Mouse (Mus musculus) neural tube, embryonic 11.5 days (tissue): ENCODE results near the gene Cdkl3. TPM values are rescaled to one million over a fixed set of nuclear protein-coding genes. Genes with fewer than 3 reads are reported as not detected.

ENCODE experiments used
- ATAC-seq: fragments of 200-750 bp; cut with Nextera tagmentation; 2 replicates; pipeline ENCODE4 v1.8.0; 2017; ENCODE audit warnings: moderate number of reproducible peaks, mild to moderate bottlenecking, moderate TSS enrichment, moderate library complexity; ENCODE audit not compliant: insufficient read depth, low FRiP score, low TSS enrichment
- DNase-seq: peaks from one replicate; pipeline ENCODE4 v3.0.0-alpha.2; 2015; ENCODE audit warnings: low spot score
- H3K27ac ChIP-seq: fragments of 300-500 bp; sonication (generic); 2 replicates; pipeline ENCODE4 v1.5.1; 2014; ENCODE audit warnings: low read depth, mild to moderate bottlenecking, low read length
- H3K27me3 ChIP-seq: fragments of 300-500 bp; sonication (generic); 2 replicates; pipeline ENCODE4 v1.6.1; 2014; ENCODE audit warnings: mild to moderate bottlenecking, low read length, mixed read lengths; ENCODE audit not compliant: control insufficient read depth, insufficient read depth
- H3K36me3 ChIP-seq: fragments of 300-500 bp; sonication (generic); 2 replicates; pipeline ENCODE4 v1.6.1; 2014; ENCODE audit warnings: mild to moderate bottlenecking, low read length, moderate library complexity, mixed read lengths; ENCODE audit not compliant: control insufficient read depth, insufficient read depth
- H3K4me1 ChIP-seq: fragments of 300-500 bp; sonication (generic); 2 replicates; pipeline ENCODE4 v1.6.1; 2014; ENCODE audit warnings: low read length, mixed read lengths; ENCODE audit not compliant: control insufficient read depth, insufficient read depth
- H3K4me2 ChIP-seq: fragments of 300-500 bp; sonication (generic); 2 replicates; pipeline ENCODE4 v1.6.1; 2014; ENCODE audit warnings: low read depth, mild to moderate bottlenecking, moderate library complexity
- H3K4me3 ChIP-seq: fragments of 300-500 bp; sonication (generic); 2 replicates; pipeline ENCODE4 v1.5.1; 2014; ENCODE audit warnings: low read depth, low read length
- H3K9ac ChIP-seq: fragments of 300-500 bp; sonication (generic); 2 replicates; pipeline ENCODE4 v1.6.1; 2014; ENCODE audit warnings: mild to moderate bottlenecking, low read length
- H3K9me3 ChIP-seq: fragments of 300-500 bp; sonication (generic); 2 replicates; pipeline ENCODE4 v1.6.1; 2016; ENCODE audit warnings: low read length; ENCODE audit not compliant: control insufficient read depth
- WGBS: fragments of 180-500 bp; shearing (Covaris S2); extraction: QIAGEN DNeasy Blood & Tissue Kit; methylation state at CpG from one replicate; pipeline ENCODE4 v1.1.7; 2014; 5-methylcytosine and 5-hydroxymethylcytosine counted together
- microRNA-seq: library from miRNA; unstranded; fragments of <30 nt; microRNA quantifications from one replicate; pipeline ENCODE4, GENCODE M21; 2016
- polyA plus RNA-seq: library from polyadenylated mRNA; unstranded; fragments of >200 nt; fragmentation: Nextera tagmentation; extraction: Ambion mirVana; gene quantifications from 2 replicates; pipeline ENCODE4 v1.2.1, GENCODE M21; 2014

The Cdkl3 gene
- polyA plus RNA-seq, 1 experiment from 2014 or later: 12.3 TPM

DNA sequence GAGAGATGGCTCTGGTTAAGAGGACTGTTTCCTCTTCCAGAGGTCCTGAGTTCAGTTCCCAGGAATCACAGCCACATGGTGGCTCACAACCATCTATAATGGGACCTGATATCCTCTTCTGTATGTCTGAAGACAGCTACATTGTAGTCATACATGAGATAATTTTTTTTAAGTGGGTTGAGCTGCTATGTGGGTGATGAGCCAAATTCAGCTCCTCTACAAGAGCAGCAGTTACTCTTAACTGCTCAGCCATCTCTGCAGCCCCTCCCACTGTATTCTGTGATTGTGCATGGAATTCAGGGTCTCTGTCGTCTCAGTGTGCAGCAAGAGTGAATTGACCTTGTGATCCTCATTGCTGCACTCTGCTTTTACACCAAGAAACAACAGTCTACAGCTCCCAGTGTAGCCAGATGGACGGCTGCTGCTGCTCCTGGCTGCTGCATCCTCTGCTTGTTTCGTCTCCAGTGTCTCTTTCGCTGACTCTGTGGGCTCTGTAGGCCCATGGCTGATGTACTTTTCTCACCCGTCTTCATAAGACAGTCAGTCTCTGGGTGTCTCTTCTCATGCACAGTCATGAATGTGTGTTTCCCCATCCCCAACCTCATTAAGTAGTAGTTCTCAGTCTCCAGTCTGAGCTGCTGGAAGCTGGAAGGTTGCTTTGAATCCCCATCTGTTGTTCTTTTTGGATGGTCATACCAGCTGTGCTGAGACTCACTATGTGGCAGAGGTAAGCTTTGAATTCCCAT lies 124.5 kb downstream of the Cdkl3 start:
- Histone ChIP-seq H3K9me3 (no peaks in the 10 kb centered on the region), H3K4me1 (no peaks in the 10 kb centered on the region), H3K4me3 (no peak overlapping the region), H3K4me2 (no peak overlapping the region), H3K9ac (no peak overlapping the region), H3K27me3 (no peaks in the 10 kb centered on the region), H3K36me3 (peaks cover 8% of the 10 kb centered on the region), H3K27ac (no peak overlapping the region)
- no peak for ATAC-seq
- DNase-seq: no peak
- WGBS: 70% methylated on average over 5 of the region's 5 CpGs

- Histone ChIP-seq H3K4me3 (no peak overlapping the region), H3K4me1 (no peaks in the 10 kb centered on the region), H3K27me3 (no peaks in the 10 kb centered on the region), H3K9ac (no peak overlapping the region), H3K4me2 (no peak overlapping the region), H3K27ac (no peak overlapping the region), H3K9me3 (no peaks in the 10 kb centered on the region), H3K36me3 (peaks cover 4% of the 10 kb centered on the region)
- 34% methylated on average over 3 of the region's 3 CpGs for WGBS
- ATAC-seq: no peak
- no peak for DNase-seq
Measured at GRCm38 (mm10) chr11:52129171-52129570, 125.2 kb downstream of the Cdkl3 start.

DNA sequence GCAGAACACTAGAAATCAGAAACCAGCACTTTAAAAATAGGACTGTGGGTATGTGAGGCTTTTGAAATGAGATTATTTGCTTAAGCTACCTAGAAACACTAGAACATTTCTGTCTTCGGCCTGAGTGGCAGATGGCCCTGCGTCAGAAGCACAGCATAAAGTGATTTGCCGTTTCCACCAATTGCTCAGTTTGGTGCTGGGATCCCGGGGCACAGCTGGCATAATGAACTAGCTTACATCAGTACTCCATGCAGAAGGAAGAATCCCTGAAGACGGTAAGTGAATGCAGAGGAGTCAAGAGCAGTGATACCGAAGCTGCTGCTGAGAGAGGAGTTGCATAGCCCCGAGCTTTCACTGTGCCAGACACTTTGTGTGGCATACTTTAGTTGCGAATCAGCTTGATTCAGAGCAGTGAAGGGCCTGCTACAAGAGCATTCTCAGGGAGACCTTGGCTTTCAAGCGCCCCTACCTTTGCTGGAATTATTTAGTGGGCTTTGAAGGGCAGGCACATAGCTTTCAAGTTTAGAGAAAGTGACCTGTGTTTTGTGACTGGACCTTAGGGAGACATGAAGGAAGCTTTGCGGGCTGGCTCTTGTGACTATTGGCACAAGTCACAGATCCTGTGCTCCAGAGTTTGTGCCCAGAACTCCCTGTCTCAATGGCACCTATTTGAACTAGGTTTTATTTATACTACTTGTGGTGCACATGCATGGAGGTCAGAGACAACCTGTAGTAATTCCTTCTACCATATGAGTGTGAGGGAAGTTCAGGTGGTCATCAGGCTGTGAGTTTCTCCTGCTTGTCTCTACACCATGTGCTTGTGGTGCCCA lies 125.8 kb downstream of the Cdkl3 start:
- H3K27ac ChIP-seq: no peak overlapping the region
- no peaks in the 10 kb centered on the region for H3K9me3 ChIP-seq
- ATAC-seq (no peak), DNase-seq (no peak)
- H3K27me3 ChIP-seq: no peaks in the 10 kb centered on the region
- H3K4me2 ChIP-seq: no peak overlapping the region
- 82% methylated on average over 10 of the region's 10 CpGs for WGBS
- H3K4me1 ChIP-seq: no peaks in the 10 kb centered on the region
- H3K9ac ChIP-seq: no peak overlapping the region
- H3K36me3 ChIP-seq: no peaks in the 10 kb centered on the region
- no peak overlapping the region for H3K4me3 ChIP-seq

DNA sequence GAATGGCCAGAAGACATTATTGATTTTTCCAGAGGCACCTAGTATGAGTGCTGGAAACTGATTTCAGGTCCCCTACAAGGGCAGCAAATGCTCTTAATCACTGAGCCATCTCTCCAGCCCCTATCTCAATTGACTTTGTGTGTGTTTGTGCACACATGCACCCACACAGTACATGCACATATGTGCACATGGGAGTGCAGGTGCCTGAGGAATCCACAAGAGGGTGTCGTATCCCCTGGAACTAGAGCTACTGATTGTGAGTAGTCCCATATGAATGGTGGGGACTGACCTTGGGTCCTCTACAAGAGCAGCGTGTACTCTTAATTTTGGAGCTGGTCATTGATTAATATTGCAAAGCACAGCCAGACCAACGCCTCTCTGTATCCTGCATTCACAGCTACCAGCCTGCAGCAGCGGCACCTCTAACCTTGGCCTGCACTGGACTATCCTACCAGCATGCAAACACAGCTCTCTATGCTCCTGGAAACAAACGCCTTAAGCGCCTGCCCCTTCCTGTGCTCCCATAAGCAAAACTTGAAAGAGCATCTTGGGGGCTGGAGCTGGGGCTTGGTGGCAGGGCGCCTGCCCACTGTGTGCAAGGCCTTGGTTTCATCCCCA lies 126.5 kb downstream of the Cdkl3 start:
- ATAC-seq: no peak
- DNase-seq: no peak
- Histone ChIP-seq H3K4me2 (no peak overlapping the region), H3K36me3 (no peaks in the 10 kb centered on the region), H3K4me3 (no peak overlapping the region), H3K9me3 (peaks cover 5% of the 10 kb centered on the region; the same call in 1 of the 2 replicates), H3K9ac (no peak overlapping the region), H3K4me1 (no peaks in the 10 kb centered on the region), H3K27ac (no peak overlapping the region), H3K27me3 (no peaks in the 10 kb centered on the region)
- WGBS: 81% methylated on average over 7 of the region's 7 CpGs

Small RNA genes within 50 kb of the gene (microRNA-seq; reads per million reads assigned to microRNA genes)
- gene Gm24157: not detected
- 21.3 reads per million, percentile 30 among the genes with 10 or more reads in this experiment for gene Mir3061

Other genes with a start within 250 kb of the Cdkl3 start
- 14.1 and 14.9 TPM in 2 replicates for gene Sec24a, start 240.6 kb upstream of the Cdkl3 start, polyA plus RNA-seq
- gene Sar1b, start 240.5 kb upstream of the Cdkl3 start, polyA plus RNA-seq: 124 and 126 TPM in 2 replicates
- gene Jade2, start 146.6 kb upstream of the Cdkl3 start, polyA plus RNA-seq: 0.07 and 0.16 TPM in 2 replicates
- 127 and 139 TPM in 2 replicates for gene Cdkn2aipnl, start 36.6 kb upstream of the Cdkl3 start, polyA plus RNA-seq
- 178 and 187 TPM in 2 replicates for gene Ube2b, start 3.5 kb upstream of the Cdkl3 start, polyA plus RNA-seq
- 132 TPM in 2 replicates for gene Ppp2ca, start 94.5 kb downstream of the Cdkl3 start, polyA plus RNA-seq
- gene Olfr1373, start 141.3 kb downstream of the Cdkl3 start, polyA plus RNA-seq: not detected in 2 replicates
- gene Olfr1371, start 209.8 kb downstream of the Cdkl3 start, polyA plus RNA-seq: not detected in 2 replicates
- 915 and 972 TPM in 2 replicates for gene Skp1a, start 227.8 kb downstream of the Cdkl3 start, polyA plus RNA-seq